Comparison of ENCODE assay signal across 24 mouse cellular contexts in the genomic region with DNA sequence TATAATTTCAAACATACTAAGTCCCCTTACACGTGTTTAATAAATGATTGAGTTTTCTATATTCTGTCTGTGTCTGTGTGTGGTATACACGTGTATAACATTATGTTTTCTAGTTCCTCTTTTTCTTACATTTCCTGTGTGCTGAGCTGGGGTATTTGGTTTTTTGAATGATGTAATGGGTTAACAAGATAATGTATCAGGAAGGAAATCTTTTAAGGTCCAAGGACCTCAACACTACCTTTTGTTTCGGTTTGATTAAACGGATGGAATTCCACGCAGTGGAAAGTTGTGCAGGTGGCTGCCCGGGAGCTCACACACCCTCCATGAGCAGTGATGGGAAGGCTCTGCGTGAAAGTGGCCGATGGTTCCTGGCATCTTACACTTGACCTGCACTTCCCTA. TPM values are rescaled to one million over a fixed set of nuclear protein-coding genes. Genes with fewer than 3 reads are reported as not detected.
DNase-seq lines count a peak whose midpoint lies in the region; ATAC-seq and TF ChIP-seq lines count a peak whose summit lies in the region.
"Had no signal": no experiment of that assay in that cellular context is flagged by ENCODE, and none has a peak within 500 bp of the region (broad histone marks: within the 10 kb centered on the region; RNA-seq: fewer than 3 reads in every experiment).

No protein-coding gene starts in this region.

- peak overlapping the region; percentile 7; the same call in 1 of the 2 replicates for H3K27ac ChIP-seq in spleen, adult 2 months (ENCODE audit: insufficient read depth, low read length)
- no peak overlapping the region for H3K27ac ChIP-seq in forebrain, postnatal 0 days (ENCODE audit: low read depth, low read length)
- H3K27ac ChIP-seq: forebrain, embryonic 13.5 days; hindbrain, embryonic 10.5 days had no signal

- peaks cover 5% of the 10 kb centered on the region; the same call in 1 of the 2 replicates for H3K4me1 ChIP-seq in spleen, adult 2 months (ENCODE audit: control insufficient read depth, insufficient read depth, insufficient read length)
- no peaks in the 10 kb centered on the region; the same call in 1 of the 2 replicates for H3K4me1 ChIP-seq in forebrain, postnatal 0 days (ENCODE audit: insufficient read depth)
- H3K4me1 ChIP-seq: forebrain, embryonic 13.5 days; hindbrain, embryonic 10.5 days had no signal

- H3K9me3 ChIP-seq in forebrain, postnatal 0 days (ENCODE audit: low read length): no peaks in the 10 kb centered on the region
- H3K9me3 ChIP-seq: forebrain, embryonic 13.5 days; hindbrain, embryonic 10.5 days had no signal

- ATAC-seq in activated CD4-positive, CD25-positive, alpha-beta regulatory T cell, adult 4 months: peak; percentile 41
- ATAC-seq in megakaryocyte, adult 5-6 weeks (ENCODE audit: poor library complexity, severe bottlenecking): peak; percentile 86
- ATAC-seq in erythroblast, adult 5-6 weeks (replicated peaks; ENCODE audit: low FRiP score, poor library complexity, severe bottlenecking): no peak
- ATAC-seq in forebrain, postnatal 0 days: no peak
- ATAC-seq: forebrain, embryonic 13.5 days had no signal

- H3K4me2 ChIP-seq in forebrain, postnatal 0 days (ENCODE audit: low read depth): no peak overlapping the region
- H3K4me2 ChIP-seq: forebrain, embryonic 13.5 days; midbrain, embryonic 11.5 days had no signal

- peak overlapping the region; percentile 43; the same call in 1 of the 2 replicates for H3K4me3 ChIP-seq in spleen, adult 2 months (ENCODE audit: extremely low read depth, insufficient read depth, insufficient read length)
- H3K4me3 ChIP-seq in forebrain, postnatal 0 days (ENCODE audit: low read depth, low read length): no peak overlapping the region
- H3K4me3 ChIP-seq: forebrain, embryonic 13.5 days; hindbrain, embryonic 10.5 days had no signal

- no peaks in the 10 kb centered on the region for H3K27me3 ChIP-seq in spleen, adult 2 months (ENCODE audit: control insufficient read depth, insufficient read depth, low read length)
- H3K27me3 ChIP-seq in forebrain, postnatal 0 days (ENCODE audit: insufficient read depth, low read length): no peaks in the 10 kb centered on the region
- H3K27me3 ChIP-seq: forebrain, embryonic 13.5 days had no signal

- H3K36me3 ChIP-seq in spleen, adult 2 months (ENCODE audit: control insufficient read depth, insufficient read depth, low read length): no peaks in the 10 kb centered on the region
- no peaks in the 10 kb centered on the region for H3K36me3 ChIP-seq in forebrain, postnatal 0 days (ENCODE audit: insufficient read depth)
- H3K36me3 ChIP-seq: hindbrain, embryonic 10.5 days had no signal

- DNase-seq in spleen, adult 2 months (ENCODE audit: low read depth in 1 of 2, low spot score in 2 of 2): peak; percentile 26 to 28
- no peak for DNase-seq in spleen, postnatal 14 days (ENCODE audit: low spot score in 2 of 2)
- DNase-seq in urinary bladder, postnatal 4 days (ENCODE audit: low spot score in 2 of 2): no peak
- DNase-seq in gastrocnemius, postnatal 4 days (ENCODE audit: low spot score in 2 of 2): no peak
- DNase-seq in forebrain, postnatal 0 days: no peak
- DNase-seq: cerebellum, postnatal 14 days; gastrocnemius, postnatal 36 days; kidney, adult 9 months; kidney, postnatal 4 days; lung, postnatal 14 days; retina, postnatal 1 day; thymus, postnatal 4 days had no signal

- no peak for TF ChIP-seq POLR2A in spleen, adult 2 months (IDR thresholded peaks at IDR 0.05; ENCODE audit: low read depth, low read length)

- TF ChIP-seq CTCF in spleen, adult 2 months (IDR thresholded peaks at IDR 0.05; ENCODE audit: extremely low read depth, insufficient read depth, insufficient read length, insufficient replicate concordance): no peak
- no peak for TF ChIP-seq CTCF in forebrain, postnatal 0 days (IDR thresholded peaks at IDR 0.05; ENCODE audit: low read depth)

- H3K9ac ChIP-seq in forebrain, postnatal 0 days: no peak overlapping the region
- H3K9ac ChIP-seq: forebrain, embryonic 13.5 days had no signal

- WGBS in spleen, adult 2 months: 6% methylated on average over 8 of the region's 8 CpGs
- WGBS in forebrain, postnatal 0 days: 73% methylated on average over 8 of the region's 8 CpGs

RNA-seq across cellular contexts. Expression of a gene that starts 31.5 kb away (rescaled TPM):
- 0.52 and 0.54 TPM in 2 replicates for polyA plus RNA-seq in spleen, adult 2 months (2012; rRNA removed)
- polyA plus RNA-seq in activated CD4-positive, CD25-positive, alpha-beta regulatory T cell, adult 4 months (2017; shearing (Covaris generic)): 1 to 10 TPM; 5.8 to 6.6 TPM
- 0.29 and 3.0 TPM in 2 replicates for total RNA-seq in megakaryocyte, adult 5-6 weeks (2015)
- total RNA-seq in megakaryocyte, adult 5-6 weeks (2017): 0.69 and 1.5 TPM in 2 replicates
- 0.77 TPM in 1 of 2 replicates, not detected in the other for total RNA-seq in erythroblast, adult 5-6 weeks (2015; ENCODE audit: low replicate concordance)
- 0.56 and 0.68 TPM in 2 replicates for total RNA-seq in erythroblast, adult 5-6 weeks (2017; ENCODE audit: low replicate concordance)
- 1 to 10 TPM; 3.8 to 4.0 TPM for total RNA-seq in gastrocnemius, postnatal 4 days (2021)
- total RNA-seq in forebrain, postnatal 0 days (2014; rRNA removed): 6.4 TPM in 2 replicates
- polyA plus RNA-seq in forebrain, postnatal 0 days (2015; fragmentation: Nextera tagmentation; extraction: Ambion mirVana): 3.5 and 3.8 TPM in 2 replicates

RNA-seq across cellular contexts. Expression of a gene that starts 31.6 kb away (rescaled TPM):
- polyA plus RNA-seq in spleen, adult 2 months (2012; rRNA removed): 0.08 and 0.09 TPM in 2 replicates
- under 1 TPM; 0.31 to 0.75 TPM for polyA plus RNA-seq in activated CD4-positive, CD25-positive, alpha-beta regulatory T cell, adult 4 months (2017; shearing (Covaris generic))
- total RNA-seq in megakaryocyte, adult 5-6 weeks (2015): 0.31 and 1.3 TPM in 2 replicates
- 0.45 and 2.2 TPM in 2 replicates for total RNA-seq in megakaryocyte, adult 5-6 weeks (2017)
- total RNA-seq in erythroblast, adult 5-6 weeks (2015; ENCODE audit: low replicate concordance): 1.3 TPM in 1 of 2 replicates, not detected in the other
- 0.98 and 3.8 TPM in 2 replicates for total RNA-seq in erythroblast, adult 5-6 weeks (2017; ENCODE audit: low replicate concordance)
- total RNA-seq in gastrocnemius, postnatal 4 days (2021): 1 to 10 TPM; 1.7 to 1.8 TPM
- total RNA-seq in forebrain, postnatal 0 days (2014; rRNA removed): 1.8 and 5.0 TPM in 2 replicates
- 3.9 and 4.1 TPM in 2 replicates for polyA plus RNA-seq in forebrain, postnatal 0 days (2015; fragmentation: Nextera tagmentation; extraction: Ambion mirVana)

RNA-seq across cellular contexts. Expression of a gene that starts 48.4 kb away (rescaled TPM):
- not detected in 2 replicates for polyA plus RNA-seq in spleen, adult 2 months (2012; rRNA removed)
- under 1 TPM; 0.45 to 0.73 TPM for polyA plus RNA-seq in activated CD4-positive, CD25-positive, alpha-beta regulatory T cell, adult 4 months (2017; shearing (Covaris generic))
- not detected in 2 replicates for total RNA-seq in megakaryocyte, adult 5-6 weeks (2015)
- total RNA-seq in megakaryocyte, adult 5-6 weeks (2017): not detected in 2 replicates
- total RNA-seq in erythroblast, adult 5-6 weeks (2015; ENCODE audit: low replicate concordance): not detected in 2 replicates
- total RNA-seq in erythroblast, adult 5-6 weeks (2017; ENCODE audit: low replicate concordance): not detected in 2 replicates
- not detected for total RNA-seq in gastrocnemius, postnatal 4 days (2021)
- 0.14 TPM in 1 of 2 replicates, not detected in the other for total RNA-seq in forebrain, postnatal 0 days (2014; rRNA removed)
- not detected in 2 replicates for polyA plus RNA-seq in forebrain, postnatal 0 days (2015; fragmentation: Nextera tagmentation; extraction: Ambion mirVana)
- total RNA-seq: adrenal gland, postnatal 4 days; gastrocnemius, postnatal 36 days; left cerebral cortex, postnatal 10 days had no signal
- polyA plus RNA-seq: C2C12; forebrain, embryonic 13.5 days; heart, embryonic 14.5 days; hindbrain, embryonic 10.5 days; limb, embryonic 14.5 days; liver, embryonic 16.5 days; midbrain, embryonic 11.5 days had no signal

Comparison
In these comparisons a context has a peak if more than half of its experiments do, and no peak if none do; other contexts are left out.
1. DNase-seq: peak in spleen, adult 2 months (2 of 2); none in spleen, postnatal 14 days (0 of 2), urinary bladder, postnatal 4 days (0 of 2), gastrocnemius, postnatal 4 days (0 of 2) and forebrain, postnatal 0 days (single experiment).
2. ATAC-seq: peak in activated CD4-positive, CD25-positive, alpha-beta regulatory T cell, adult 4 months (single experiment) and megakaryocyte, adult 5-6 weeks (single experiment); none in erythroblast, adult 5-6 weeks (single experiment) and forebrain, postnatal 0 days (single experiment).